Mouse (Mus musculus) E14TG2a.4 (cell line): ENCODE measurements around the gene Tomm40.

ENCODE experiments used
- CTCF ChIP-seq: conservative IDR thresholded peaks from 2 replicates; pipeline ENCODE4 v1.5.1; 2014; ENCODE audit warnings: low read length
- NANOG ChIP-seq: IDR thresholded peaks from 2 replicates; pipeline ENCODE4 v1.6.1; 2014; ENCODE audit warnings: borderline replicate concordance, low read length, mixed read lengths

DNA sequence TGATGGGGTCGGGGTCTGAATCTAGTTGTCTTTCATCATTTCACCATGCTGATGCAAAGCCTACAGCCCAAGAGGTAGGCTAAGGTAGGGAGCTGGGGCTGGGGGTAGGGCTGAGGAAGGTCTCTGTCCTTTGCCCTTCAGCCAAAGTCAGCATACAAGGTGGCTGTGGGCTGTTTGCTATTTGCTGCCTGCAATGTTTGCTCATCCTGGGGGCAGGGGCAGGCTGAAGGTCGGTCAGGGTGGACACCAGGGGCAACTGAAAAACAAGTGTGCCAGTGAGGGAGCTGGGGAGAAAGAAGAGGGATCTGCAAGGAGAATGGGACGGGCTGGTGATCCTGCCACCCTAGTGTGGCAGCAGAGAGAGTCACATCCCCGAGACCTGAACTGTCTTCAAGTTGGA, 29.9 kb downstream of the Tomm40 start:
- TF ChIP-seq CTCF (no peak), NANOG (no peak)
